Mouse (Mus musculus): ENCODE measurements around the gene Plekhm3.

DNA sequence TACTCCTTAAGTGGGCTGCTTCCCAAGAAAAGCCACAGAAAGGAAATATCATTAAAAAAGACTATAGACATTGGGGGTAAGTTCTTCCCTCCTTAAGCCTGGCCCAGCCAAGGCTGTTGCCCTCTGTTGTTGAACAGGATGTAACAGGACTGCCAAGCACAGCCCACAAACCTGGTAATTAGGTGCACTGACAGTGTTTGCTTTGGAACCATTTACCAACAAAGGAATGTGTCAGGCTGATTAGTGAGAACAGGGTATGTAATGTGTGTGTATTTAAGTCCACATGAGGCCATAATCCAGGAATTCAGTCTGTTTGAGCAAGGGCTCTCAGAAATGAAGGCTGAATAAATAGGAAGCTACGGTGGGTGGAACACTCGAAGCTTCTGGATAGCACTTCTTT is 147.5 kb downstream of the Plekhm3 start:
- TF ChIP-seq ZC3H11A (IDR thresholded peaks at IDR 0.05; ENCODE audit: borderline replicate concordance, low read depth, low read length) = no peak
- no peak for TF ChIP-seq MAFK (IDR thresholded peaks at IDR 0.05; ENCODE audit: insufficient read depth, low read depth, low read length)
